Mouse (Mus musculus): ENCODE measurements at regions not wholly inside any gene's neighbourhood (a gene's known extent, or its start where the extent isn't known, plus 50 kb on each side); places are given as distances from the start of the nearest gene placed in this dataset.
A peak's percentile ranks its signal among the peaks of the same experiment; 100 is the strongest.

DNA sequence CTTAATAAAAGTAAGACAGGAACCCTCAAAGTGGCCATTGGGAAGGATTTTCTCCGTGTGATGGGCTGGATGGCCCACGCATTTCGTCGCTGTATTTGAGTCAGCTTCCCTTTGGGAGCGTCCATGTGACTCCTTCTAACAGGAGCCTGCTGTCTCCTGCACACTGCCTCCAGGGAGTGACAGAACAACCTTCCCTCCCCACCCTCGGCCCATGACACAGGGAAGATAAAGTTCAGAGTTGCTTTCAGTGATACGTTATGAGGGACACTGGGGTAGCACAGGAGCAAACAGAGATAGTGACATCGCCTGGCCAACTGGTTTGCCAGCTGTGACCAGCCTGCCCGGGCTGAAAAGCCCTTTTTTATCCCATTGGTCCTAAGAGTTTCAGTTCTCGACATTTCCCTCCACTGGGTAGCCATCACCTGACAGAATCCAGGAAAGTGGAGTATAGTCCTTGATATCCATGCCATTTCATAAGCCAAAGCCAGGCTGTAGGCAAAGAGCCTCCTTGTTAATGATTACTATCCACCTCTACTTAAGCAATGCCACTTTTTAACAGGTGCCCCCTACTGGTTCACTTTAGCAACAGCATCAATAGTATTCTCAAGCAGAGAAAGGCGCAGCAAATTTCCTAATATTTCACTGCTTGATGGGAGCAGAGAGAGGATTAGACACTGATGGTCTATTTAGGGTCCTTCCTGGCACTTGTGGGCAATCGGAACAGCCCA is 180.5 kb downstream of the Trim29 start:
- TF ChIP-seq CTCF (IDR thresholded peaks at IDR 0.05; ENCODE audit: low read depth) = peak; percentile 69
- Histone ChIP-seq H3K9ac (no peak overlapping the region), H3K4me2 (ENCODE audit: low read depth) (no peak overlapping the region), H3K27me3 (ENCODE audit: insufficient read depth, low read length) (no peaks in the 10 kb centered on the region), H3K9me3 (ENCODE audit: low read length) (no peaks in the 10 kb centered on the region), H3K4me1 (ENCODE audit: insufficient read depth) (no peaks in the 10 kb centered on the region), H3K4me3 (ENCODE audit: low read depth, low read length) (no peak overlapping the region), H3K36me3 (ENCODE audit: insufficient read depth) (no peaks in the 10 kb centered on the region), H3K27ac (ENCODE audit: low read depth, low read length) (no peak overlapping the region)
- ATAC-seq (no peak), DNase-seq (peak; percentile 39)
- WGBS = 77% methylated on average over 12 of the region's 12 CpGs

- no peak for TF ChIP-seq CTCF (IDR thresholded peaks at IDR 0.05; ENCODE audit: low read depth)
- no peaks in the 10 kb centered on the region for H3K36me3 ChIP-seq (ENCODE audit: insufficient read depth)
- ATAC-seq (no peak), DNase-seq (no peak)
- no peaks in the 10 kb centered on the region for H3K4me1 ChIP-seq (ENCODE audit: insufficient read depth)
- no peak overlapping the region for H3K9ac ChIP-seq
- H3K4me2 ChIP-seq (ENCODE audit: low read depth) = no peak overlapping the region
- no peaks in the 10 kb centered on the region for H3K27me3 ChIP-seq (ENCODE audit: insufficient read depth, low read length)
- H3K4me3 ChIP-seq (ENCODE audit: low read depth, low read length) = no peak overlapping the region
- no peaks in the 10 kb centered on the region for H3K9me3 ChIP-seq (ENCODE audit: low read length)
- H3K27ac ChIP-seq (ENCODE audit: low read depth, low read length) = no peak overlapping the region
- 40% methylated on average over 7 of the region's 7 CpGs for WGBS
Measured at GRCm38 (mm10) chr9:43492236-43493000, 181.8 kb downstream of the Trim29 start.

DNA sequence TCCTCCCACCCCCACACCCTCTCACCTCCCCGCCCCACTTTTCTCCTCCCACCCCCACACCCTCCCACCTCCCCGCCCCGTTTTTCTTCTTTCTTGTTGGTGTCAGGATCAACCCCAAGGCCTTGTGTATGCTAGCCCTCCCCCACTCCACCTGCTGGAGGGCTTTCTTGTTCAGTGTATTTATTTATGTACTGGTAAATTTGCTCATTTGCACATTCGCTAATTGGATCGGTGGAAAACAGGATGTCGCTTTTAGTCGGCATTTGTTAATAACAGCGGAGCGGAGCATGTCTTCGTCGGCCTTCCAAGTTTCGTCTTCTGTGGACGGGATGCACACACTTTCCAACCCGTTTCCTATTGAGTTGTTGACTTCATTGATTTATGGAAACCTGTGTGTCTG is 187.9 kb downstream of the Trim29 start:
- ATAC-seq (no peak), DNase-seq (no peak)
- TF ChIP-seq CTCF (IDR thresholded peaks at IDR 0.05; ENCODE audit: low read depth) = no peak
- no peaks in the 10 kb centered on the region for H3K9me3 ChIP-seq (ENCODE audit: low read length)
- 37% methylated on average over 14 of the region's 14 CpGs for WGBS
- no peak overlapping the region for H3K4me2 ChIP-seq (ENCODE audit: low read depth)
- H3K27ac ChIP-seq (ENCODE audit: low read depth, low read length) = no peak overlapping the region
- H3K9ac ChIP-seq = no peak overlapping the region
- H3K4me1 ChIP-seq (ENCODE audit: insufficient read depth) = no peaks in the 10 kb centered on the region
- H3K27me3 ChIP-seq (ENCODE audit: insufficient read depth, low read length) = no peaks in the 10 kb centered on the region
- H3K36me3 ChIP-seq (ENCODE audit: insufficient read depth) = no peaks in the 10 kb centered on the region
- no peak overlapping the region for H3K4me3 ChIP-seq (ENCODE audit: low read depth, low read length)

- no peaks in the 10 kb centered on the region for H3K36me3 ChIP-seq (ENCODE audit: insufficient read depth)
- no peak for ATAC-seq
- no peak for TF ChIP-seq CTCF (IDR thresholded peaks at IDR 0.05; ENCODE audit: low read depth)
- 52% methylated on average over 14 of the region's 14 CpGs for WGBS
- H3K9me3 ChIP-seq (ENCODE audit: low read length) = no peaks in the 10 kb centered on the region
- no peak overlapping the region for H3K4me3 ChIP-seq (ENCODE audit: low read depth, low read length)
- no peak overlapping the region for H3K4me2 ChIP-seq (ENCODE audit: low read depth)
- no peak for DNase-seq
- H3K9ac ChIP-seq = no peak overlapping the region
- H3K4me1 ChIP-seq (ENCODE audit: insufficient read depth) = no peaks in the 10 kb centered on the region
- no peak overlapping the region; the same call in 1 of the 2 replicates for H3K27ac ChIP-seq (ENCODE audit: low read depth, low read length)
- H3K27me3 ChIP-seq (ENCODE audit: insufficient read depth, low read length) = no peaks in the 10 kb centered on the region
Measured at GRCm38 (mm10) chr9:43504270-43504932, 193.8 kb downstream of the Trim29 start.

- 18% methylated on average over 4 of the region's 4 CpGs for WGBS
- H3K27me3 ChIP-seq (ENCODE audit: insufficient read depth, low read length) = no peaks in the 10 kb centered on the region
Measured at GRCm38 (mm10) chr9:43505856-43506255, 195.2 kb downstream of the Trim29 start.

DNA sequence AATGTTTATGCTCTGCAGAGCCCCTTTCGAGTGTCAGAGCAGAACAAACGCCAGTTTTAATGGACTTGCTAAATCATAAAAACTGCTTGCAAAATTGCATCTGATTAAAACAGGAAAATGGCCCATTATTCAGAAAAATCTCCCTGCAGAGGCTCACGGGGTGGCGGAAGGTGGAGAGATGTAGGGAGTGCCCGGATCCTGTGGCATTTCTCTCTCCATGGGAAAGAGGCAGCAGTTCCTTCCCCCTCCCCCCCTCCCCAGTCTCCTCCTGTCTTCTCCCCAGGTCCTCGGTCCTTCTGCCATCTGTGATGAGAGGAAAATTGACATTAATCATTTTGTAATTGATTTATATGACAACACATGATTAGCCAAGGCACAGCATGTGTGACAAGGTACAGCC is 195.6 kb downstream of the Trim29 start:
- H3K9me3 ChIP-seq (ENCODE audit: low read length) = no peaks in the 10 kb centered on the region
- TF ChIP-seq CTCF (IDR thresholded peaks at IDR 0.05; ENCODE audit: low read depth) = no peak
- DNase-seq (no peak), ATAC-seq (no peak)
- H3K36me3 ChIP-seq (ENCODE audit: insufficient read depth) = no peaks in the 10 kb centered on the region
- no peak overlapping the region for H3K4me3 ChIP-seq (ENCODE audit: low read depth, low read length)
- WGBS = 33% methylated on average over 6 of the region's 6 CpGs
- H3K9ac ChIP-seq = no peak overlapping the region
- H3K27me3 ChIP-seq (ENCODE audit: insufficient read depth, low read length) = no peaks in the 10 kb centered on the region
- no peak overlapping the region for H3K27ac ChIP-seq (ENCODE audit: low read depth, low read length)
- no peaks in the 10 kb centered on the region for H3K4me1 ChIP-seq (ENCODE audit: insufficient read depth)
- no peak overlapping the region for H3K4me2 ChIP-seq (ENCODE audit: low read depth)

More at GRCm38 (mm10) chr9:43505856-43506255, 195.2 kb downstream of the Trim29 start:
- Histone ChIP-seq H3K4me3 (ENCODE audit: low read depth, low read length) (no peak overlapping the region), H3K9me3 (ENCODE audit: low read length) (no peaks in the 10 kb centered on the region), H3K9ac (no peak overlapping the region), H3K36me3 (ENCODE audit: insufficient read depth) (no peaks in the 10 kb centered on the region), H3K4me2 (ENCODE audit: low read depth) (no peak overlapping the region), H3K4me1 (ENCODE audit: insufficient read depth) (no peaks in the 10 kb centered on the region), H3K27ac (ENCODE audit: low read depth, low read length) (no peak overlapping the region)
- TF ChIP-seq CTCF (IDR thresholded peaks at IDR 0.05; ENCODE audit: low read depth) = no peak
- ATAC-seq = 0 out of 2 replicates have a peak, but pooled peaks have one; percentile 32
- DNase-seq = no peak

DNA sequence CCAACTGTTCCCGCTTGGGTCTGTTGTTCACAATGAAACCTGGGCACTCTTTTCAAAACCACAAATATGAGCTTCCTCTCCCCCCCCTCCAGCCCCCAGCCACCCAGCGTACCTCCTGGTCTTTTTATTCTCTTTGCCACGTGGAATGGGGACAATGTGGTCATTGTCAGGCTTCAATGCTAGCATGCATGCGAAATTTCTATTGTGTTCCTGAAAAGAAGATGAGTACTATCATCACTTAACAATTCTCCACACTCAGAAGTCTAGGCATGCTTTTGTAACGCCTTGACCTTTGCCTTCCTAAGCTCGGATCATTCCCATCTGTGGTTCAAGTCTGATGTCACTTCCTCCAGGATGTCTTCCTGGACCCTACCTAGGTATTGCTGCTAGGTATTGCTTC is 202.2 kb downstream of the Trim29 start:
- 67% methylated on average over 6 of the region's 6 CpGs for WGBS
- no peak for TF ChIP-seq CTCF (IDR thresholded peaks at IDR 0.05; ENCODE audit: low read depth)
- H3K9me3 ChIP-seq (ENCODE audit: low read length) = no peaks in the 10 kb centered on the region
- ATAC-seq (no peak), DNase-seq (no peak)
- H3K36me3 ChIP-seq (ENCODE audit: insufficient read depth) = no peaks in the 10 kb centered on the region
- H3K27ac ChIP-seq (ENCODE audit: low read depth, low read length) = no peak overlapping the region
- no peaks in the 10 kb centered on the region for H3K27me3 ChIP-seq (ENCODE audit: insufficient read depth, low read length)
- H3K4me2 ChIP-seq (ENCODE audit: low read depth) = no peak overlapping the region
- H3K4me3 ChIP-seq (ENCODE audit: low read depth, low read length) = no peak overlapping the region
- no peak overlapping the region for H3K9ac ChIP-seq
- H3K4me1 ChIP-seq (ENCODE audit: insufficient read depth) = no peaks in the 10 kb centered on the region
